Mouse (Mus musculus): ENCODE measurements around the gene Glp2r.

Gene Glp2r

GRCm38 (mm10) chr11:67640299-67640698, 130.7 kb downstream of the Glp2r start:
- in situ Hi-C loops (cut with MboI, MseI) = loop anchor here in 1 of 2 experiments (10.0 kb wide), 1 partner anchor 635 kb away; no protein-coding TSS in a partner anchor

- in situ Hi-C loops (cut with MboI, MseI) = no loop called here
These were observed 132.6 kb downstream of the Glp2r start for GRCm38 (mm10) chr11:67638401-67638800.

- in situ Hi-C loops (cut with MboI, MseI) = no loop called here
These were observed 133.9 kb downstream of the Glp2r start for GRCm38 (mm10) chr11:67636905-67637586.

GRCm38 (mm10) chr11:67636201-67636600, 134.8 kb downstream of the Glp2r start:
- in situ Hi-C loops (cut with MboI, MseI) = no loop called here

GRCm38 (mm10) chr11:67633620-67634229, 137.2 kb downstream of the Glp2r start:
- in situ Hi-C loops (cut with MboI, MseI) = no loop called here

- in situ Hi-C loops (cut with MboI, MseI) = no loop called here
These were observed 138.0 kb downstream of the Glp2r start for GRCm38 (mm10) chr11:67632906-67633305.

- in situ Hi-C loops (cut with MboI, MseI) = loop anchor here in 1 of 2 experiments (10.0 kb wide), 1 partner anchor 1934 kb away; no protein-coding TSS in a partner anchor
These were observed 142.4 kb downstream of the Glp2r start for GRCm38 (mm10) chr11:67628522-67628921.

- in situ Hi-C loops (cut with MboI, MseI) = loop anchor here in 1 of 2 experiments (10.0 kb wide), 1 partner anchor 1932 kb away; no protein-coding TSS in a partner anchor
These were observed 143.8 kb downstream of the Glp2r start for GRCm38 (mm10) chr11:67627179-67627578.

GRCm38 (mm10) chr11:67622340-67622739, 148.6 kb downstream of the Glp2r start:
- in situ Hi-C loops (cut with MboI, MseI) = loop anchor here in 1 of 2 experiments (10.0 kb wide), 1 partner anchor 1928 kb away; no protein-coding TSS in a partner anchor

- in situ Hi-C loops (cut with MboI, MseI) = no loop called here
These were observed 154.3 kb downstream of the Glp2r start for GRCm38 (mm10) chr11:67616557-67617239.

GRCm38 (mm10) chr11:67612158-67612839, 158.7 kb downstream of the Glp2r start:
- in situ Hi-C loops (cut with MboI, MseI) = no loop called here
